Mouse (Mus musculus) layer of hippocampus, postnatal 25 days (tissue): Measurements from ENCODE around the gene Slc9a6. TPM values are rescaled to one million over a fixed set of nuclear protein-coding genes. Genes with fewer than 3 reads are reported as not detected.
A peak's percentile ranks its signal among the peaks of the same experiment; 100 is the strongest.

Experiments used
- DNase-seq, 2 experiments: peaks; one replicate each; pipeline ENCODE4 v3.0.0; 2022; ENCODE audit warnings: mixed read lengths in 2 of 2, low spot score in 1 of 2; ENCODE audit errors: extremely low spot score in 1 of 2
- total RNA-seq, 2 experiments: library from RNA; stranded (reverse); gene quantifications; 2 replicates each; pipeline ENCODE4 v1.2.3; 2021

Slc9a6 gene
- total RNA-seq, 2 experiments from 2014 or later, result 102 to 103 TPM

GRCm38 (mm10) chrX:56663377-56663776, 53.8 kb downstream of the Slc9a6 start:
- DNase-seq, result no peak

GRCm38 (mm10) chrX:56665226-56665973, 55.8 kb downstream of the Slc9a6 start:
- DNase-seq, result no peak

GRCm38 (mm10) chrX:56667296-56667695, 57.7 kb downstream of the Slc9a6 start:
- no peak for DNase-seq

- no peak for DNase-seq
These were observed 58.5 kb downstream of the Slc9a6 start for GRCm38 (mm10) chrX:56668051-56668450.

GRCm38 (mm10) chrX:56668501-56668900, 58.9 kb downstream of the Slc9a6 start:
- DNase-seq, result no peak

- DNase-seq, result no peak
These were observed 66.0 kb downstream of the Slc9a6 start for GRCm38 (mm10) chrX:56675556-56675955.

GRCm38 (mm10) chrX:56677736-56678135, 68.2 kb downstream of the Slc9a6 start:
- no peak for DNase-seq

- DNase-seq, result no peak
These were observed 69.5 kb downstream of the Slc9a6 start for GRCm38 (mm10) chrX:56679066-56679465.

GRCm38 (mm10) chrX:56682156-56682720, 72.7 kb downstream of the Slc9a6 start:
- no peak for DNase-seq

- DNase-seq, result peak in 1 of 2 experiments; percentile 6
These were observed 74.0 kb downstream of the Slc9a6 start for GRCm38 (mm10) chrX:56683521-56683920.

- no peak for DNase-seq
These were observed 83.0 kb downstream of the Slc9a6 start for GRCm38 (mm10) chrX:56692554-56692953.

- no peak for DNase-seq
These were observed 85.0 kb downstream of the Slc9a6 start for GRCm38 (mm10) chrX:56694539-56694938.

GRCm38 (mm10) chrX:56697199-56697780, 87.7 kb downstream of the Slc9a6 start:
- DNase-seq, result no peak

GRCm38 (mm10) chrX:56697886-56698285, 88.3 kb downstream of the Slc9a6 start:
- no peak for DNase-seq

GRCm38 (mm10) chrX:56701261-56701660, 91.7 kb downstream of the Slc9a6 start:
- no peak for DNase-seq

- no peak for DNase-seq
These were observed 94.5 kb downstream of the Slc9a6 start for GRCm38 (mm10) chrX:56703965-56704562.

- DNase-seq, result no peak
These were observed 99.2 kb downstream of the Slc9a6 start for GRCm38 (mm10) chrX:56708592-56709370.

- no peak for DNase-seq
These were observed 101.0 kb downstream of the Slc9a6 start for GRCm38 (mm10) chrX:56710522-56710921.

- DNase-seq, result no peak
These were observed 103.1 kb downstream of the Slc9a6 start for GRCm38 (mm10) chrX:56712666-56713065.
